Mouse (Mus musculus) cerebellum, adult 2 months (tissue): ENCODE data around the gene Hacl1.

Source experiments
- CTCF ChIP-seq: fragments of 200-500 bp; IDR thresholded peaks from 2 replicates; pipeline ENCODE4 v1.5.1; 2011; ENCODE audit warnings: low read depth, mild to moderate bottlenecking, control low read depth, low read length, moderate library complexity, borderline replicate concordance; ENCODE audit not compliant: insufficient read depth
- POLR2A ChIP-seq: fragments of 200-500 bp; IDR thresholded peaks from 2 replicates; pipeline ENCODE4 v1.6.1; 2011; ENCODE audit warnings: low read length, control low read depth, borderline replicate concordance; ENCODE audit not compliant: insufficient read depth

- TF ChIP-seq CTCF: no peak
- no peak for TF ChIP-seq POLR2A
These were observed 71.9 kb downstream of the Hacl1 start for GRCm38 (mm10) chr14:31569151-31569631.
